Mouse (Mus musculus): ENCODE results near the gene Pan3. TPM values are rescaled to one million over a fixed set of nuclear protein-coding genes. Genes with fewer than 3 reads are reported as not detected.

The Pan3 gene
- polyA plus RNA-seq, 1 experiment, result 111 TPM

GRCm38 (mm10) chr5:147392667-147393213 lies 37.2 kb upstream of the Pan3 start:
- Histone ChIP-seq H3K4me1 (ENCODE audit: control insufficient read depth, insufficient read depth, low read length) (no peaks in the 10 kb centered on the region), H3K9ac (ENCODE audit: low read depth, poor library complexity, severe bottlenecking) (no peak overlapping the region), H3K27ac (ENCODE audit: insufficient read depth, low read length) (no peak overlapping the region), H3K9me3 (replicated peaks; ENCODE audit: control insufficient read depth, insufficient read depth, low read length, poor library complexity, severe bottlenecking) (peaks cover 3% of the 10 kb centered on the region; the same call in 1 of the 2 replicates), H3K4me3 (ENCODE audit: low read depth, low read length) (no peak overlapping the region), H3K27me3 (ENCODE audit: control insufficient read depth, insufficient read depth, low read length, poor library complexity, severe bottlenecking) (no peaks in the 10 kb centered on the region; the same call in 1 of the 2 replicates), H3K36me3 (ENCODE audit: control insufficient read depth, insufficient read depth, low read length, poor library complexity, severe bottlenecking) (no peaks in the 10 kb centered on the region)
- TF ChIP-seq POLR2A (IDR thresholded peaks at IDR 0.05; ENCODE audit: insufficient read depth, low read length) (no peak), CTCF (IDR thresholded peaks at IDR 0.05; ENCODE audit: low read depth, low read length) (no peak), EP300 (IDR thresholded peaks at IDR 0.05; ENCODE audit: insufficient read depth, low read depth, low read length) (no peak)

- no peaks in the 10 kb centered on the region for H3K4me1 ChIP-seq (ENCODE audit: control insufficient read depth, insufficient read depth, low read length)
- no peak overlapping the region for H3K27ac ChIP-seq (ENCODE audit: insufficient read depth, low read length)
- H3K9me3 ChIP-seq (replicated peaks; ENCODE audit: control insufficient read depth, insufficient read depth, low read length, poor library complexity, severe bottlenecking), result peaks cover 3% of the 10 kb centered on the region; the same call in 1 of the 2 replicates
- no peak overlapping the region for H3K9ac ChIP-seq (ENCODE audit: low read depth, poor library complexity, severe bottlenecking)
- H3K4me3 ChIP-seq (ENCODE audit: low read depth, low read length), result no peak overlapping the region
- no peaks in the 10 kb centered on the region for H3K36me3 ChIP-seq (ENCODE audit: control insufficient read depth, insufficient read depth, low read length, poor library complexity, severe bottlenecking)
- H3K27me3 ChIP-seq (ENCODE audit: control insufficient read depth, insufficient read depth, low read length, poor library complexity, severe bottlenecking), result peaks cover 7% of the 10 kb centered on the region
- TF ChIP-seq EP300 (IDR thresholded peaks at IDR 0.05; ENCODE audit: insufficient read depth, low read depth, low read length) (no peak), POLR2A (IDR thresholded peaks at IDR 0.05; ENCODE audit: insufficient read depth, low read length) (no peak), CTCF (IDR thresholded peaks at IDR 0.05; ENCODE audit: low read depth, low read length) (no peak)
Measured at GRCm38 (mm10) chr5:147395050-147395449, 34.9 kb upstream of the Pan3 start.

- no peaks in the 10 kb centered on the region for H3K4me1 ChIP-seq (ENCODE audit: control insufficient read depth, insufficient read depth, low read length)
- H3K27me3 ChIP-seq (ENCODE audit: control insufficient read depth, insufficient read depth, low read length, poor library complexity, severe bottlenecking), result peaks cover 7% of the 10 kb centered on the region
- no peaks in the 10 kb centered on the region for H3K36me3 ChIP-seq (ENCODE audit: control insufficient read depth, insufficient read depth, low read length, poor library complexity, severe bottlenecking)
- TF ChIP-seq EP300 (IDR thresholded peaks at IDR 0.05; ENCODE audit: insufficient read depth, low read depth, low read length), result no peak
- no peak for TF ChIP-seq CTCF (IDR thresholded peaks at IDR 0.05; ENCODE audit: low read depth, low read length)
- TF ChIP-seq POLR2A (IDR thresholded peaks at IDR 0.05; ENCODE audit: insufficient read depth, low read length), result no peak
- peak within 1 kb of the TSS; percentile 56 for H3K4me3 ChIP-seq (ENCODE audit: low read depth, low read length)
- no peak within 1 kb of the TSS for H3K27ac ChIP-seq (ENCODE audit: insufficient read depth, low read length)
- H3K9ac ChIP-seq (ENCODE audit: low read depth, poor library complexity, severe bottlenecking), result peak within 1 kb of the TSS; percentile 2
- peaks cover 3% of the 10 kb centered on the region; the same call in 1 of the 2 replicates for H3K9me3 ChIP-seq (replicated peaks; ENCODE audit: control insufficient read depth, insufficient read depth, low read length, poor library complexity, severe bottlenecking)
Measured at GRCm38 (mm10) chr5:147399843-147400504, 30.0 kb upstream of the Pan3 start, which contains the start of gene Flt3. TSS of gene Flt3 (minus strand) at chr5:147400489.

- H3K36me3 ChIP-seq (ENCODE audit: control insufficient read depth, insufficient read depth, low read length, poor library complexity, severe bottlenecking), result no peaks in the 10 kb centered on the region
- no peak overlapping the region for H3K27ac ChIP-seq (ENCODE audit: insufficient read depth, low read length)
- H3K27me3 ChIP-seq (ENCODE audit: control insufficient read depth, insufficient read depth, low read length, poor library complexity, severe bottlenecking), result peaks cover 7% of the 10 kb centered on the region; the same call in 1 of the 2 replicates
Measured at GRCm38 (mm10) chr5:147400505-147400979, 29.4 kb upstream of the Pan3 start.

GRCm38 (mm10) chr5:147401024-147401423 lies 28.9 kb upstream of the Pan3 start:
- H3K27me3 ChIP-seq (ENCODE audit: control insufficient read depth, insufficient read depth, low read length, poor library complexity, severe bottlenecking), result peaks cover 7% of the 10 kb centered on the region; the same call in 1 of the 2 replicates
- H3K9me3 ChIP-seq (replicated peaks; ENCODE audit: control insufficient read depth, insufficient read depth, low read length, poor library complexity, severe bottlenecking), result no peaks in the 10 kb centered on the region
- H3K27ac ChIP-seq (ENCODE audit: insufficient read depth, low read length), result no peak overlapping the region
- no peak for TF ChIP-seq POLR2A (IDR thresholded peaks at IDR 0.05; ENCODE audit: insufficient read depth, low read length)
- no peak for TF ChIP-seq CTCF (IDR thresholded peaks at IDR 0.05; ENCODE audit: low read depth, low read length)
- TF ChIP-seq EP300 (IDR thresholded peaks at IDR 0.05; ENCODE audit: insufficient read depth, low read depth, low read length), result no peak
- no peak overlapping the region for H3K9ac ChIP-seq (ENCODE audit: low read depth, poor library complexity, severe bottlenecking)
- no peaks in the 10 kb centered on the region for H3K4me1 ChIP-seq (ENCODE audit: control insufficient read depth, insufficient read depth, low read length)
- no peaks in the 10 kb centered on the region for H3K36me3 ChIP-seq (ENCODE audit: control insufficient read depth, insufficient read depth, low read length, poor library complexity, severe bottlenecking)
- H3K4me3 ChIP-seq (ENCODE audit: low read depth, low read length), result no peak overlapping the region

More at GRCm38 (mm10) chr5:147400505-147400979, 29.4 kb upstream of the Pan3 start:
- no peaks in the 10 kb centered on the region for H3K9me3 ChIP-seq (replicated peaks; ENCODE audit: control insufficient read depth, insufficient read depth, low read length, poor library complexity, severe bottlenecking)
- no peaks in the 10 kb centered on the region for H3K4me1 ChIP-seq (ENCODE audit: control insufficient read depth, insufficient read depth, low read length)
- peak overlapping the region; percentile 2 for H3K9ac ChIP-seq (ENCODE audit: low read depth, poor library complexity, severe bottlenecking)
- TF ChIP-seq POLR2A (IDR thresholded peaks at IDR 0.05; ENCODE audit: insufficient read depth, low read length) (no peak), CTCF (IDR thresholded peaks at IDR 0.05; ENCODE audit: low read depth, low read length) (no peak), EP300 (IDR thresholded peaks at IDR 0.05; ENCODE audit: insufficient read depth, low read depth, low read length) (no peak)
- H3K4me3 ChIP-seq (ENCODE audit: low read depth, low read length), result peak overlapping the region; percentile 56

GRCm38 (mm10) chr5:147402505-147402904 lies 27.5 kb upstream of the Pan3 start:
- no peaks in the 10 kb centered on the region for H3K9me3 ChIP-seq (replicated peaks; ENCODE audit: control insufficient read depth, insufficient read depth, low read length, poor library complexity, severe bottlenecking)
- no peak overlapping the region for H3K9ac ChIP-seq (ENCODE audit: low read depth, poor library complexity, severe bottlenecking)
- H3K27me3 ChIP-seq (ENCODE audit: control insufficient read depth, insufficient read depth, low read length, poor library complexity, severe bottlenecking), result peaks cover 7% of the 10 kb centered on the region; the same call in 1 of the 2 replicates
- no peaks in the 10 kb centered on the region for H3K4me1 ChIP-seq (ENCODE audit: control insufficient read depth, insufficient read depth, low read length)
- no peak for TF ChIP-seq CTCF (IDR thresholded peaks at IDR 0.05; ENCODE audit: low read depth, low read length)
- TF ChIP-seq POLR2A (IDR thresholded peaks at IDR 0.05; ENCODE audit: insufficient read depth, low read length), result no peak
- no peak for TF ChIP-seq EP300 (IDR thresholded peaks at IDR 0.05; ENCODE audit: insufficient read depth, low read depth, low read length)
- no peak overlapping the region for H3K27ac ChIP-seq (ENCODE audit: insufficient read depth, low read length)
- no peaks in the 10 kb centered on the region for H3K36me3 ChIP-seq (ENCODE audit: control insufficient read depth, insufficient read depth, low read length, poor library complexity, severe bottlenecking)
- H3K4me3 ChIP-seq (ENCODE audit: low read depth, low read length), result no peak overlapping the region
